Mouse (Mus musculus) C2C12 (cell line): ENCODE measurements at regions not wholly inside any gene's neighbourhood (a gene's known extent, or its start where the extent isn't known, plus 50 kb on each side); places are given as distances from the start of the nearest gene placed in this dataset.
A peak's percentile ranks its signal among the peaks of the same experiment; 100 is the strongest.

Experiments used
- H3K27me3 ChIP-seq: one replicate; pipeline ENCODE4 v1.6.1; 2011; ENCODE audit not compliant: control insufficient read depth, insufficient read depth, insufficient read length
- H3K36me3 ChIP-seq: one replicate; pipeline ENCODE4 v1.6.1; 2011; ENCODE audit not compliant: control insufficient read depth, insufficient read depth
- H3K4me3 ChIP-seq: one replicate; pipeline ENCODE4 v1.5.1; 2011; ENCODE audit warnings: mild to moderate bottlenecking, control low read depth; ENCODE audit not compliant: poor library complexity, insufficient read depth, severe bottlenecking
- H3K79me2 ChIP-seq: one replicate; pipeline ENCODE4 v1.6.1; 2011; ENCODE audit not compliant: control insufficient read depth, insufficient read depth
- H3K79me3 ChIP-seq: one replicate; pipeline ENCODE4 v1.6.1; 2011; ENCODE audit warnings: low read depth, control low read depth
- H3ac ChIP-seq: one replicate; pipeline ENCODE3; 2011; ENCODE audit warnings: low read depth; ENCODE audit not compliant: control insufficient read depth, insufficient read length
- CEBPB ChIP-seq: IDR thresholded peaks from one replicate; pipeline ENCODE4 v1.6.1; 2011; ENCODE audit warnings: low read depth, mild to moderate bottlenecking, control low read depth, moderate library complexity
- CTCF ChIP-seq: IDR thresholded peaks from one replicate; pipeline ENCODE4 v1.5.1; 2011; ENCODE audit not compliant: control insufficient read depth, insufficient read depth, insufficient read length
- FOSL1 ChIP-seq: IDR thresholded peaks from one replicate; pipeline ENCODE4 v1.8.0; 2011; ENCODE audit warnings: mild to moderate bottlenecking, low read length; ENCODE audit not compliant: poor library complexity, insufficient read depth, severe bottlenecking
- MAX ChIP-seq: IDR thresholded peaks from one replicate; pipeline ENCODE4 v1.6.1; 2011; ENCODE audit warnings: mild to moderate bottlenecking, control low read depth
- MYOD1 ChIP-seq: IDR thresholded peaks from one replicate; pipeline ENCODE4 v1.6.1; 2011; ENCODE audit warnings: low read depth; ENCODE audit not compliant: control insufficient read depth, insufficient read length
- MYOG ChIP-seq: IDR thresholded peaks from one replicate; pipeline ENCODE4 v1.6.1; 2011; ENCODE audit not compliant: control insufficient read depth, insufficient read length; ENCODE audit errors: extremely low read depth
- USF1 ChIP-seq: IDR thresholded peaks from one replicate; pipeline ENCODE4 v1.6.1; 2011; ENCODE audit warnings: low read depth, mild to moderate bottlenecking, control low read depth, moderate library complexity

- no peak overlapping the region for H3ac ChIP-seq
These were observed 818.7 kb upstream of the Robo1 start for GRCm38 (mm10) chr16:71489415-71489814.

GRCm38 (mm10) chr16:71496478-71497198, 811.5 kb upstream of the Robo1 start:
- Histone ChIP-seq H3K27me3 (no peaks in the 10 kb centered on the region), H3K4me3 (no peak overlapping the region), H3K79me2 (no peaks in the 10 kb centered on the region), H3K79me3 (no peaks in the 10 kb centered on the region), H3K36me3 (no peaks in the 10 kb centered on the region), H3ac (no peak overlapping the region)
- no peak for TF ChIP-seq CTCF
- no peak for TF ChIP-seq MYOD1
- no peak for TF ChIP-seq FOSL1
- TF ChIP-seq CEBPB, result no peak
- no peak for TF ChIP-seq MYOG
- no peak for TF ChIP-seq USF1
- TF ChIP-seq MAX, result no peak

More at GRCm38 (mm10) chr16:71489415-71489814, 818.7 kb upstream of the Robo1 start:
- Histone ChIP-seq H3K36me3 (no peaks in the 10 kb centered on the region), H3K79me3 (no peaks in the 10 kb centered on the region), H3K4me3 (no peak overlapping the region), H3K27me3 (no peaks in the 10 kb centered on the region), H3K79me2 (no peaks in the 10 kb centered on the region)
- TF ChIP-seq CTCF (no peak), CEBPB (no peak), MYOG (no peak), USF1 (no peak), MAX (no peak), MYOD1 (no peak), FOSL1 (no peak)

DNA sequence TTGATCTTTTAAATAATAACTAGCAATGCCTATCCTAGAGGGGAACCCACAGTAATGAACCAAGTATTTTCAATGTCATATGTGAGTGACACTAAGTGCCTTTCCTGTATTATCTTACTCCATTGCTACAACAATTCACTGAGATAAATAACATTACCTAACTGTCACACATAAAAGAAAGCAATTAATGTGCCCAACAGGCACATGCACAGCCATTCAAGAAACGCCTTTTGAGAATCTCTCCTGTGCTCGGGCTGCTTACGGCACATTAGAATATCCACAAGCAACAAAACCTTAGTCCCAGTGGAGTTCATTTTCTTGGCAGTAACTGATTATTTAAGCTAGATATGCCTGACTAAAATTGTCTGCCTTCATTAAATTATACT, 810.9 kb upstream of the Robo1 start:
- Histone ChIP-seq H3K27me3 (no peaks in the 10 kb centered on the region), H3K79me2 (no peaks in the 10 kb centered on the region), H3ac (no peak overlapping the region), H3K79me3 (no peaks in the 10 kb centered on the region), H3K36me3 (no peaks in the 10 kb centered on the region), H3K4me3 (no peak overlapping the region)
- TF ChIP-seq MAX (no peak), USF1 (no peak), CTCF (no peak)

- Histone ChIP-seq H3K4me3 (no peak overlapping the region), H3K79me2 (no peaks in the 10 kb centered on the region), H3K27me3 (no peaks in the 10 kb centered on the region), H3ac (no peak overlapping the region), H3K36me3 (no peaks in the 10 kb centered on the region), H3K79me3 (no peaks in the 10 kb centered on the region)
- TF ChIP-seq CTCF (no peak), FOSL1 (peak; percentile 31)
These were observed 796.7 kb upstream of the Robo1 start for GRCm38 (mm10) chr16:71511381-71511780.

DNA sequence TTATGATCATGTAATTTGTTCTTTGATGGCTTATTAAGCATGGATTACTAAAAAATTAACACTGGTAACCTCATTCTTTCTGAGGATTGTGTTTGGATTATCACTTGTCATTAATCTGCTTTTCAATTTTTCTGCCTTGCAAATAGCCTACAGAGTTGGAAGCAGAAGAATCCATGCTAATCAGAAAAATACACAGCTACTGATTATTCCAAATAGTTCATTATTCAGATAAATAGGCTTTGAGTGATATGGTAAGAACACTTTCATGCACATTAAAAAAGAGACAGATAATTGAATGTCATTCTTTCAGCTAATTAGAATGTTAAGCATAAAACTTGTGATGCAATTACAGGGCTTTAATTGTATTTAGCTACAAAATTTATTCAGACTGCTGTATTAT, 768.8 kb upstream of the Robo1 start:
- Histone ChIP-seq H3K79me2 (no peaks in the 10 kb centered on the region), H3K4me3 (no peak overlapping the region)
- TF ChIP-seq MYOD1 (no peak), MYOG (no peak), FOSL1 (no peak), CEBPB (no peak), CTCF (no peak), MAX (no peak), USF1 (no peak)

More for the DNA sequence above, 768.8 kb upstream of the Robo1 start:
- Histone ChIP-seq H3K79me3 (no peaks in the 10 kb centered on the region), H3K27me3 (no peaks in the 10 kb centered on the region), H3K36me3 (no peaks in the 10 kb centered on the region), H3ac (no peak overlapping the region)
